Mouse (Mus musculus) CD8-positive naive resting alpha-beta T cell, adult 2 months (primary cell): ENCODE measurements at regions not wholly inside any gene's neighbourhood (a gene's known extent, or its start where the extent isn't known, plus 50 kb on each side); places are given as distances from the start of the nearest gene placed in this dataset.
"Not testable (repeated sequence)": the region's sequence is repeated elsewhere in the genome, so short reads cannot be mapped to it uniquely, and the experiment has no call there.

Source experiments
- DNase-seq, 2 experiments: peaks; one replicate each; pipeline ENCODE4 v3.0.0; 2022; ENCODE audit warnings: low read depth in 2 of 2, low spot score in 2 of 2

GRCm38 (mm10) chr6:41225382-41225781 lies 76.7 kb upstream of the Try4 start:
- DNase-seq: no peak

- DNase-seq: no peak
These were observed 83.7 kb upstream of the Try4 start for GRCm38 (mm10) chr6:41218415-41218814.

GRCm38 (mm10) chr6:41215857-41216256 lies 86.2 kb upstream of the Try4 start:
- DNase-seq: peak; percentile 44 to 50

DNA sequence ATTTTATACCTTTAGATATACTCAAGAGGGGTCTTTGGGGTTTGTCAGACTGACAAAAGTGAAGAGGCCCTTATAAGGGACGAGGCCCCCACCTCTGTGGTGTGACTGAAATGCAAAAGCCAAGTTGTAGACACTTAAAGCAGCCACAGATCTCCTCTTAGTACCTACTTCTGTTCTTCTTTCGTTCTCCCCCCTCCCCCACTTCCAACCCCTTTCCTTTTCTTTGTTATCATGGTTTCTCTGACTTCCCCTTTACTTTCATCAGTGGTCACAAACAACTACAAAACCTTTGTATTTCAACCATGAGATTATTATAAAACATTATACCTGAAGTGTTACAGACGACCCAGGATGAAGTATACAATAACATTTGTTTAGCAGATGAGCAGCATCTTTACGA lies 96.2 kb upstream of the Try4 start:
- DNase-seq: no peak

DNA sequence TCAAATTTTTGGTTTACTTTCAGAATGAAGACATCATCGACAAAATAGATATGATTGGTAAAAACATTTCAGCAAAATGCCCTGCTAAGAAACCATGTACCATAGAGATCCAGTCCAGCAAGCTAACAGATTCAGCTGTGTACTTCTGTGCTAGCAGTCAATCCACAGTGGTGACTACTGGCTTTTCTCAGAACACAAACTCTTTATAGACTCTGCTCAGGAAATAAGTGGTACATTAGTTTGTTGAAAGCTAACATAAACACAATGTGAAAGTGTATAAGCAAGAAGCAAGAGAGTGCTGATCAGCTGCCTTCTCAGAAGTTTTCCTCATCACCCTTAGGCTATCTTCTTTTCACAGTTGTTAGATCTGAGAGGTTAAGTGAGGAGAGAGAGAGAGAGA lies 99.2 kb upstream of the Try4 start:
- DNase-seq: no peak

- DNase-seq: no peak
These were observed 99.8 kb upstream of the Try4 start for GRCm38 (mm10) chr6:41202302-41202701.

DNA sequence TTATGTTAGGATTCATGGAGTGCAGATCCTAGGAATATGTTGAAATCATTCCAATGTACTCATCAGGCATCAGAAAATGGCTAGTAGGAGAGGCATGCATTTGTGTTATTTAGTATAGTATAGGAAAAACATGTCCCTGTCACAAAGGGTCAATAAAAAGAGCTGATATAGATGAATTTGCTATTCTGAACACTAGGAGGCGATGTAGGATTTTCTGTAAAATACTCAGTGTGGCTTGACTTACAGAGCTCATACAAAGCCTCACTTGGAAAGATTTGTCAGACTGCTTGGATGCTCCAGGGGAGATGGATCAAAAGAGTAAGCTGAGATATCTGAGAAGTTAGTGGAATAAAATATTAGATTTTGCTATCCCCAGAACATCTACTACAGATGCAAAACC lies 107.6 kb upstream of the Try4 start:
- DNase-seq: peak in 1 of 2 experiments; percentile 13

DNA sequence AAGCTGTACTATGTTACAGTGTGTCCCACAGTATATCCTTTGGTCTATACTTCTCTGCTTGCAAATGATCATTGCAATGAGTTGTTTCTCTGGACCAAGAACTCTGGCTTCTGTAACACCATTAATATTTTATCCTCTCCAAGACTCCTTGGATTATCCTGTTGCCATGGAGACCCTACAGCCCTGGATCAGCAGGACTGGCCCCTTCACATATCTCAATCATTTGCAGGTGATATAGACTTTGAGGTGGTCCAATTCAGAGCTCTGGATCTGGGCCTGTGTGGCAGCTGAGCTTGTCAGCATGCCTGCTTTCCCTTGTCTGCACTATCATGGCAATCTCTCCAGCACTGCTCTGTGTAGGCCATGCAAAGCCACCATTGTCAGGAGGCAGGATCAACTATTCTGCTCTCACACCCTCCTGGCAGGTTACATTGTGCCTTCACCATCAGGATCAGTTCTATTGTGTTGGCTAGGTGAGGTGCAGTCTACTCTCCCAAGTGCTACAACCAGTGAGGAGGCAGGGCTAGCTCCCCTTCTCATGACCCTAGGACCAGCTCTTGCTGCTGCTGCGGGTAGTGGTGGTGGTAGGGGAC lies 110.2 kb upstream of the Try4 start:
- DNase-seq: no peak

GRCm38 (mm10) chr6:41188910-41189309 lies 113.2 kb upstream of the Try4 start:
- no peak for DNase-seq

DNA sequence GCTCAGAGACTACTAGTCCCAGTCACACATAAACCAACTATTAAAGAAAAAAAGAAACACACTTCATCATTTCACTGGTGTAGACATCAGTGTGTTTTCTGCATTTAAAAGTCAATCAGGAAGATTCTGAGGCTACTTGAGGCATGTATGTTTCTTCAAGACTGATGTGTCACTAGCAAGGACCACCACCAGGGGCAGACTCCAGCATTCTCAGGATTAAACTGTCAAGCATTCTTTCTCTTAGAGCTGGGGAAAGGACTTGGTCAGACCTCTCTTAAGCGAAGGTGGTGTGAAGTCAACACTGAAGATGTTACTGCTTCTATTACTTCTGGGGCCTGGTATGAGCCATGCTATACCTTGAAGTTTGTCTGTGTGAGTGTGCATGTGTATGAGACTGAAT lies 114.1 kb upstream of the Try4 start:
- DNase-seq: peak in 1 of 2 experiments; percentile 30

GRCm38 (mm10) chr6:41178896-41179295 lies 123.2 kb upstream of the Try4 start:
- DNase-seq: peak in 1 of 2 experiments; percentile 2

DNA sequence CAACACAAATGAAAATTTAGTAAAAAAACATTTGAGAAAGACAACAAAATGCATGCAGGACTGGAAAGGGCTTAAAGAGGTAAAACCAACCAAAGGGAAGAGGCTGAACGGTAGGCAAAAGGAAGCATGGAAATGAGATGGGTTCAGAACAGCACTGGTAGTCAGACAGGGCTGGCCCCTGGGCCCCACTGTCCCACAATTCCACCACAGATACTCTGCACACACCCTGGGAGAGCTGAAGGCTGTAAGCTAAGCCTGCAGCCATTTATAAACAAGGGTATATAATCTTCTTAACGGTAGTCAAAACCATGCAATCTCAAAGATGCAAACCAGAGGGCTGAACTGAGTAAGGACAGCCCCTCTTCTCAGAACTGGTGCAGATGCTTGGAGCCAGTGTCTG lies 124.0 kb upstream of the Try4 start:
- DNase-seq: no peak

DNA sequence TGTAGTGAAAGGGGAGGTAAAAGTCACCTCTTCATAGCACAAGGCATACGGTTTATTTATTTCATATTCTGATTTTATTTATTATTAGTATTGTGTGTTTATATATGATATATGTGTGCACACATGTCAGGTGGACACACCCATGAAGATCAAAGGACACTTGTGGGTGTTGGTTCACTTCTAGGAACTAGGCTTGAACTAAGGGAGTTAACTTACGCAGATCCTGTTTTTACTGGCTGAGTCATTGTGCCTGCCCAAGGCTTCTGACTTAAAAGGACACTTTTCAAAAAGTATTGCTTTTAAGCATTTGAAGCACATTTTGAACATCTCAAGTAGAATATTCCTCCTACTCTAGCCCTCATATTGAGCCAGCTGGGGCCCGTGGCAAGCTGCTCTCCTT lies 124.9 kb upstream of the Try4 start:
- DNase-seq: peak in 1 of 2 experiments; percentile 1

- no peak for DNase-seq
These were observed 126.0 kb upstream of the Try4 start for GRCm38 (mm10) chr6:41176034-41176433.

DNA sequence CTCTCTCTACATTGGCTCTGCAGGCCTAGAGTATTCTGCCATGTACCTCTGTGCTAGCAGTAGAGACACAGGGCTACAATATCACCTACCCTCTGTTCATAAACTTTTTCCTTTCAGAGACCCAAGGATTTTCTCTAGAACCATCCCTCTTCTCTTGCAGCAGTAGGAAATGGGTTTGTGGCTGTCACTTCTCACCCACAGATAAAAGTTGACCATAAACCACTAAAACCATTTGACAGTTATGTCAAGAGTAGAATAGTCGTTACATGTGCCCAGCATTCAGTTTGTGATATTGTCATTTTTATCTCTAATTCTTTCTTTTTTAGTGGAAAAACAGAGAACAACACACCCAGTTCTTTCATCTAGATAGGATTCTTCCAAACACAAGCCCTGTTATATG lies 128.2 kb upstream of the 2210010C04Rik start:
- no peak for DNase-seq

GRCm38 (mm10) chr6:41161693-41162092 lies 126.4 kb upstream of the 2210010C04Rik start:
- no peak for DNase-seq

- DNase-seq: no peak
These were observed 116.8 kb upstream of the 2210010C04Rik start for GRCm38 (mm10) chr6:41152101-41152500.

GRCm38 (mm10) chr6:41151542-41151941 lies 116.2 kb upstream of the 2210010C04Rik start:
- DNase-seq: no peak

- DNase-seq: no peak
These were observed 105.6 kb upstream of the 2210010C04Rik start for GRCm38 (mm10) chr6:41140916-41141315.

DNA sequence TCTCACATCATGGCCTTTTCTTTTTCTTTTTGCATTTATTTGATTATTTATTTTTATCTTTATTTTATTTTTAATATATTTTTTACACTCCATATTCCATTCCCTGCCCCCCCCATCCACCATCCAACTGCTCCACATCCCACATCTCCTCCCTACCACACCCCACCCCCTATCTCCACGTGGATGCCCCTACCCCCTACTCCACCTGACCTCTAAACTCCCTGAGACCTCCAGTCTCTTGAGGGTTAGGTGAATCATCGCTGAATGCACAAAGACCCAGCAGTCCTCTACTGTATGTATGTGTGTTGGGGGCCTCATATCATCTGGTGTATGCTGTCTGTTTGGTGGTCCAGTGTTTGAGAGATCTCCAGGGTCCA lies 102.1 kb upstream of the 2210010C04Rik start:
- not testable (repeated sequence) for DNase-seq

- peak; percentile 30 to 49 for DNase-seq
These were observed 101.5 kb upstream of the 2210010C04Rik start for GRCm38 (mm10) chr6:41136717-41137400.

- DNase-seq: no peak
These were observed 99.9 kb upstream of the 2210010C04Rik start for GRCm38 (mm10) chr6:41135160-41135559.

GRCm38 (mm10) chr6:41129906-41130305 lies 94.6 kb upstream of the 2210010C04Rik start:
- DNase-seq: no peak
